9 mouse cellular contexts compared by ENCODE assay signal in genomic region chr7:126881040-126881439, GRCm38 (mm10). TPM values are rescaled to one million over a fixed set of nuclear protein-coding genes. Genes with fewer than 3 reads are reported as not detected.
DNase-seq lines count a peak whose midpoint lies in the region; ATAC-seq and TF ChIP-seq lines count a peak whose summit lies in the region.
"Had no signal": no experiment of that assay in that cellular context is flagged by ENCODE, and none has a peak within 500 bp of the region (broad histone marks: within the 10 kb centered on the region; RNA-seq: fewer than 3 reads in every experiment).

No protein-coding gene starts in this region.

- H3K36me3 ChIP-seq in ES-E14 (ENCODE audit: control insufficient read depth, insufficient read depth, low read length, poor library complexity, severe bottlenecking): peaks cover 21% of the 10 kb centered on the region
- peaks cover 26% of the 10 kb centered on the region for H3K36me3 ChIP-seq in heart, adult 2 months (ENCODE audit: control insufficient read depth, insufficient read depth, low read length)
- peaks cover 43% of the 10 kb centered on the region for H3K36me3 ChIP-seq in lung, embryonic 15.5 days

- H3K4me2 ChIP-seq in lung, embryonic 15.5 days: peak overlapping the region; percentile 83

- peaks cover 5 to 7% of the 10 kb centered on the region in 2 experiments; a peak in 3 of 4 replicates for H3K4me1 ChIP-seq in ES-E14 (ENCODE audit: control insufficient read depth in 2 of 2, insufficient read depth in 2 of 2, low read length in 2 of 2, poor library complexity in 1 of 2)
- H3K4me1 ChIP-seq in heart, adult 2 months (ENCODE audit: control insufficient read depth, insufficient read depth, low read length): peaks cover 4% of the 10 kb centered on the region
- H3K4me1 ChIP-seq in lung, embryonic 15.5 days: peaks cover 30% of the 10 kb centered on the region

- H3K27me3 ChIP-seq in heart, adult 2 months (ENCODE audit: control insufficient read depth, insufficient read depth, low read length): no peaks in the 10 kb centered on the region
- no peaks in the 10 kb centered on the region for H3K27me3 ChIP-seq in lung, embryonic 15.5 days

- no peak for DNase-seq in ES-E14 (ENCODE audit: low read depth, low spot score)
- DNase-seq in heart, adult 2 months: peak in 1 of 2 experiments; percentile 68
- peak; percentile 51 for DNase-seq in kidney, adult 18-20 months
- no peak for DNase-seq in gastrocnemius, postnatal 25 days
- no peak for DNase-seq in gastrocnemius, postnatal 14 days
- no peak for DNase-seq in left cerebral cortex, postnatal 10 days (ENCODE audit: extremely low spot score in 1 of 2, low spot score in 2 of 2)
- no peak for DNase-seq in retina, postnatal 1 day

- H3K79me2 ChIP-seq in heart, adult 2 months (replicated peaks; ENCODE audit: control insufficient read depth, insufficient read depth, low read length): peaks cover 6% of the 10 kb centered on the region

- H3K9me3 ChIP-seq in ES-E14 (ENCODE audit: control insufficient read depth, insufficient read depth, low read depth, low read length): no peaks in the 10 kb centered on the region
- no peaks in the 10 kb centered on the region for H3K9me3 ChIP-seq in lung, embryonic 15.5 days
- H3K9me3 ChIP-seq: G1E had no signal

- H3K9ac ChIP-seq in ES-E14 (ENCODE audit: insufficient read depth, low read depth, low read length, poor library complexity, severe bottlenecking): peak overlapping the region; percentile 20; the same call in 1 of the 2 replicates
- peak overlapping the region; percentile 22 for H3K9ac ChIP-seq in heart, adult 2 months (ENCODE audit: low read depth, low read length)
- H3K9ac ChIP-seq in lung, embryonic 15.5 days: 0 out of 2 replicates have a peak overlapping the region, but pooled peaks have one; percentile 97

- H3K27ac ChIP-seq in ES-E14 (ENCODE audit: insufficient read depth, low read depth, low read length, poor library complexity, severe bottlenecking): no peak overlapping the region
- H3K27ac ChIP-seq in heart, adult 2 months: peak overlapping the region; percentile 92
- peak overlapping the region; percentile 69 for H3K27ac ChIP-seq in lung, embryonic 15.5 days

- intact Hi-C loops in heart, adult 2 months (cut with DNase I): loop anchor here (5.0 kb wide), 1 partner anchor 146 kb away; the partner anchor contains the start of gene Maz
- intact Hi-C loops in gastrocnemius, postnatal 14 days (cut with DNase I; ENCODE audit: low total_unique reads): no loop called here
- intact Hi-C loops in left cerebral cortex, postnatal 10 days (cut with DNase I): no loop called here

- in situ Hi-C loops in ES-E14 (cut with MboI; ENCODE audit: low sequenced_read_pairs in 2 of 2, unreplicated experiment in 2 of 2): no loop called here

- peak; percentile 71 for TF ChIP-seq POLR2A in heart, adult 2 months (IDR thresholded peaks at IDR 0.05; ENCODE audit: insufficient read depth, low read depth, low read length)

- peak; percentile 83; the same call in 1 of the 2 replicates for TF ChIP-seq EP300 in heart, adult 2 months (IDR thresholded peaks at IDR 0.05; ENCODE audit: insufficient read depth, low read depth, low read length)

- no peak overlapping the region for H3K4me3 ChIP-seq in ES-E14 (ENCODE audit: insufficient read depth in 1 of 2, low read depth in 1 of 2, low read length in 2 of 2, poor library complexity in 1 of 2, severe bottlenecking in 1 of 2)
- H3K4me3 ChIP-seq in heart, adult 2 months: peak overlapping the region; percentile 31
- peak overlapping the region; percentile 88; the same call in 1 of the 2 replicates for H3K4me3 ChIP-seq in lung, embryonic 15.5 days

- no peak for ATAC-seq in lung, embryonic 15.5 days (ENCODE audit: borderline replicate concordance, extremely low read depth, low FRiP score, low TSS enrichment)

- 41% methylated on average over 6 of the region's 6 CpGs for WGBS in heart, adult 2 months
- whole genome bisulfite sequencing in lung, embryonic 15.5 days: 62% methylated on average over 6 of the region's 6 CpGs

- no peak for TF ChIP-seq CTCF in heart, adult 2 months (IDR thresholded peaks at IDR 0.05)

TF ChIP-seq in ES-E14, 5 proteins besides CTCF, POLR2A, EP300 and RAD21:
- TF ChIP-seq CHD2 (IDR thresholded peaks at IDR 0.05; ENCODE audit: low read depth, low read length) (no peak), ZC3H11A (IDR thresholded peaks at IDR 0.05; ENCODE audit: borderline replicate concordance, low read depth, low read length) (no peak), ZNF384 (IDR thresholded peaks at IDR 0.05; ENCODE audit: low read depth, low read length) (no peak), MAFK (IDR thresholded peaks at IDR 0.05; ENCODE audit: insufficient read depth, low read depth, low read length) (no peak), HCFC1 (IDR thresholded peaks at IDR 0.05; ENCODE audit: borderline replicate concordance, insufficient read depth, low read length) (no peak)

RNA-seq across cellular contexts. Expression of gene Taok2, which starts 3.5 kb away (rescaled TPM):
- 42.3 and 57.2 TPM in 2 replicates for total RNA-seq in ES-E14 (2012; rRNA removed)
- 10 to 100 TPM; 37.4 to 39.8 TPM for total RNA-seq in heart, adult 2 months (2021)
- 43.1 and 44.7 TPM in 2 replicates for polyA plus RNA-seq in heart, adult 2 months (2012; rRNA removed)
- polyA plus RNA-seq in lung, embryonic 15.5 days (2015; fragmentation: Nextera tagmentation; extraction: Ambion mirVana): 48.0 and 55.0 TPM in 2 replicates
- 10 to 100 TPM; 20.3 to 26.4 TPM for total RNA-seq in gastrocnemius, postnatal 25 days (2021)
- 10 to 100 TPM; 33.1 to 33.5 TPM for total RNA-seq in gastrocnemius, postnatal 14 days (2021)
- 100 to 1,000 TPM; 161 to 168 TPM for total RNA-seq in left cerebral cortex, postnatal 10 days (2021)

RNA-seq across cellular contexts. Expression of gene Ino80e, which starts 18.9 kb away (rescaled TPM):
- total RNA-seq in ES-E14 (2012; rRNA removed): 68.7 and 78.7 TPM in 2 replicates
- total RNA-seq in heart, adult 2 months (2021): 10 to 100 TPM; 16.8 to 18.3 TPM
- polyA plus RNA-seq in heart, adult 2 months (2012; rRNA removed): 25.9 and 29.6 TPM in 2 replicates
- 76.6 and 78.3 TPM in 2 replicates for polyA plus RNA-seq in lung, embryonic 15.5 days (2015; fragmentation: Nextera tagmentation; extraction: Ambion mirVana)
- total RNA-seq in gastrocnemius, postnatal 25 days (2021): 10 to 100 TPM; 11.2 to 11.8 TPM
- total RNA-seq in gastrocnemius, postnatal 14 days (2021): 10 to 100 TPM; 13.7 to 14.1 TPM
- total RNA-seq in left cerebral cortex, postnatal 10 days (2021): 10 to 100 TPM; 51.5 to 56.4 TPM

RNA-seq across cellular contexts. Expression of gene Hirip3, which starts 19.3 kb away (rescaled TPM):
- total RNA-seq in ES-E14 (2012; rRNA removed): 99.7 and 111 TPM in 2 replicates
- total RNA-seq in heart, adult 2 months (2021): 1 to 10 TPM; 5.7 to 6.3 TPM
- 3.6 and 4.4 TPM in 2 replicates for polyA plus RNA-seq in heart, adult 2 months (2012; rRNA removed)
- 31.6 and 34.4 TPM in 2 replicates for polyA plus RNA-seq in lung, embryonic 15.5 days (2015; fragmentation: Nextera tagmentation; extraction: Ambion mirVana)
- total RNA-seq in gastrocnemius, postnatal 25 days (2021): 1 to 10 TPM; 4.2 to 5.0 TPM
- 1 to 10 TPM; 6.1 to 8.5 TPM for total RNA-seq in gastrocnemius, postnatal 14 days (2021)
- 10 to 100 TPM; 32.4 to 41.1 TPM for total RNA-seq in left cerebral cortex, postnatal 10 days (2021)

RNA-seq across cellular contexts. Expression of gene Doc2a, which starts 33.8 kb away (rescaled TPM):
- total RNA-seq in ES-E14 (2012; rRNA removed): 5.5 and 7.7 TPM in 2 replicates
- not detected for total RNA-seq in heart, adult 2 months (2021)
- polyA plus RNA-seq in heart, adult 2 months (2012; rRNA removed): not detected in 2 replicates
- 0.81 and 1.1 TPM in 2 replicates for polyA plus RNA-seq in lung, embryonic 15.5 days (2015; fragmentation: Nextera tagmentation; extraction: Ambion mirVana)
- total RNA-seq in gastrocnemius, postnatal 25 days (2021): not detected
- total RNA-seq in gastrocnemius, postnatal 14 days (2021): not detected
- 10 to 100 TPM; 74.1 to 80.3 TPM for total RNA-seq in left cerebral cortex, postnatal 10 days (2021)
- polyA plus RNA-seq: G1E had no signal

RNA-seq across cellular contexts. Expression of gene Tmem219, which starts 41.7 kb away (rescaled TPM):
- 14.7 and 25.6 TPM in 2 replicates for total RNA-seq in ES-E14 (2012; rRNA removed)
- total RNA-seq in heart, adult 2 months (2021): 10 to 100 TPM in 1 of 2 experiments, 1 to 10 TPM in 1; 8.6 to 12.0 TPM
- polyA plus RNA-seq in heart, adult 2 months (2012; rRNA removed): 27.1 and 33.6 TPM in 2 replicates
- polyA plus RNA-seq in lung, embryonic 15.5 days (2015; fragmentation: Nextera tagmentation; extraction: Ambion mirVana): 31.6 and 32.9 TPM in 2 replicates
- 1 to 10 TPM; 8.2 to 9.1 TPM for total RNA-seq in gastrocnemius, postnatal 25 days (2021)
- 10 to 100 TPM; 11.9 to 13.1 TPM for total RNA-seq in gastrocnemius, postnatal 14 days (2021)
- 10 to 100 TPM; 22.4 to 25.2 TPM for total RNA-seq in left cerebral cortex, postnatal 10 days (2021)

Comparison
In these comparisons a context has a peak if more than half of its experiments do, and no peak if none do; other contexts are left out.
1. H3K4me3 ChIP-seq: peak in heart, adult 2 months (single experiment) and lung, embryonic 15.5 days (single experiment); none in ES-E14 (0 of 2).
2. H3K9ac ChIP-seq: peak in every context shown above with its lines; median percentile 97 in lung, embryonic 15.5 days; 22 in heart, adult 2 months; 20 in ES-E14.